ENCODE assay signal across 18 mouse cellular contexts in genomic region chr13:45387231-45387630, GRCm38 (mm10). TPM values are rescaled to one million over a fixed set of nuclear protein-coding genes. Genes with fewer than 3 reads are reported as not detected.
A peak's percentile ranks its signal among the peaks of the same experiment; 100 is the strongest.
DNase-seq lines count a peak whose midpoint lies in the region; ATAC-seq and TF ChIP-seq lines count a peak whose summit lies in the region.
"Had no signal": no experiment of that assay in that cellular context is flagged by ENCODE, and none has a peak within 500 bp of the region (broad histone marks: within the 10 kb centered on the region; RNA-seq: fewer than 3 reads in every experiment).

No protein-coding gene starts in this region.

- H3K4me2 ChIP-seq in forebrain, postnatal 0 days (ENCODE audit: low read depth), result no peak overlapping the region
- H3K4me2 ChIP-seq in forebrain, embryonic 12.5 days, result no peak overlapping the region
- H3K4me2 ChIP-seq in liver, embryonic 14.5 days (ENCODE audit: low read depth), result no peak overlapping the region
- no peak overlapping the region for H3K4me2 ChIP-seq in liver, embryonic 12.5 days
- H3K4me2 ChIP-seq: hindbrain, embryonic 12.5 days; liver, embryonic 13.5 days; midbrain, embryonic 11.5 days had no signal

- no peak overlapping the region for H3K9ac ChIP-seq in forebrain, postnatal 0 days
- no peak overlapping the region for H3K9ac ChIP-seq in forebrain, embryonic 12.5 days
- no peak overlapping the region for H3K9ac ChIP-seq in liver, embryonic 14.5 days (replicated peaks)
- no peak overlapping the region for H3K9ac ChIP-seq in liver, embryonic 12.5 days
- no peak overlapping the region for H3K9ac ChIP-seq in MEL (ENCODE audit: control insufficient read depth, low read depth, low read length, poor library complexity, severe bottlenecking)
- H3K9ac ChIP-seq: hindbrain, embryonic 12.5 days; liver, embryonic 13.5 days had no signal

- H3K27ac ChIP-seq in forebrain, postnatal 0 days (ENCODE audit: low read depth, low read length), result no peak overlapping the region
- H3K27ac ChIP-seq in forebrain, embryonic 12.5 days, result no peak overlapping the region
- no peak overlapping the region for H3K27ac ChIP-seq in liver, embryonic 14.5 days
- no peak overlapping the region for H3K27ac ChIP-seq in liver, embryonic 12.5 days
- no peak overlapping the region for H3K27ac ChIP-seq in MEL (ENCODE audit: control insufficient read depth, low read depth, low read length)
- no peak overlapping the region for H3K27ac ChIP-seq in limb, embryonic 10.5 days
- H3K27ac ChIP-seq: hindbrain, embryonic 12.5 days; liver, embryonic 13.5 days had no signal

- no peaks in the 10 kb centered on the region for H3K36me3 ChIP-seq in forebrain, postnatal 0 days (ENCODE audit: insufficient read depth)
- H3K36me3 ChIP-seq in forebrain, embryonic 12.5 days (replicated peaks), result no peaks in the 10 kb centered on the region
- H3K36me3 ChIP-seq in liver, embryonic 14.5 days (replicated peaks; ENCODE audit: control insufficient read depth, insufficient read depth, low read depth), result peaks cover 9% of the 10 kb centered on the region
- H3K36me3 ChIP-seq in liver, embryonic 12.5 days, result peaks cover 4% of the 10 kb centered on the region
- H3K36me3 ChIP-seq in MEL (ENCODE audit: control insufficient read depth in 1 of 2, insufficient read depth in 2 of 2, low read length in 2 of 2), result peaks cover 0 to 7% of the 10 kb centered on the region in 2 experiments; a peak in 2 of 4 replicates
- H3K36me3 ChIP-seq in limb, embryonic 10.5 days, result no peaks in the 10 kb centered on the region; the same call in 1 of the 2 replicates
- H3K36me3 ChIP-seq: hindbrain, embryonic 12.5 days had no signal

- H3K4me1 ChIP-seq in forebrain, postnatal 0 days (ENCODE audit: insufficient read depth), result peaks cover 17% of the 10 kb centered on the region; the same call in 1 of the 2 replicates
- H3K4me1 ChIP-seq in forebrain, embryonic 12.5 days, result peaks cover 14% of the 10 kb centered on the region
- H3K4me1 ChIP-seq in liver, embryonic 14.5 days (replicated peaks; ENCODE audit: control insufficient read depth in 2 of 2, insufficient read depth in 2 of 2, low read length in 1 of 2), result peaks cover 17 to 30% of the 10 kb centered on the region in 2 experiments
- H3K4me1 ChIP-seq in liver, embryonic 12.5 days, result peaks cover 53% of the 10 kb centered on the region
- H3K4me1 ChIP-seq in MEL (ENCODE audit: control insufficient read depth in 1 of 2, insufficient read depth in 2 of 2, low read length in 2 of 2), result peaks cover 2 to 7% of the 10 kb centered on the region in 2 experiments; a peak in 3 of 4 replicates
- peaks cover 32% of the 10 kb centered on the region for H3K4me1 ChIP-seq in limb, embryonic 10.5 days

- peak; percentile 57 for TF ChIP-seq CTCF in forebrain, postnatal 0 days (IDR thresholded peaks at IDR 0.05; ENCODE audit: low read depth)
- TF ChIP-seq CTCF in liver, embryonic 14.5 days (IDR thresholded peaks at IDR 0.05; ENCODE audit: low read depth), result peak; percentile 65
- no peak for TF ChIP-seq CTCF in MEL (IDR thresholded peaks at IDR 0.05 in 2 of 3, conservative IDR thresholded peaks at IDR 0.05 in 1 of 3; ENCODE audit: control insufficient read depth in 1 of 3, insufficient read depth in 1 of 3, low read depth in 2 of 3, low read length in 3 of 3, poor library complexity in 1 of 3, severe bottlenecking in 1 of 3)

- TF ChIP-seq RAD21 in MEL (IDR thresholded peaks at IDR 0.05; ENCODE audit: low read depth, low read length), result no peak

- ATAC-seq in forebrain, postnatal 0 days, result no peak
- ATAC-seq in forebrain, embryonic 12.5 days (ENCODE audit: low FRiP score), result no peak
- no peak for ATAC-seq in liver, embryonic 14.5 days (ENCODE audit: insufficient read depth)
- no peak for ATAC-seq in liver, embryonic 12.5 days
- ATAC-seq: forebrain, embryonic 14.5 days had no signal

- H3K4me3 ChIP-seq in forebrain, postnatal 0 days (ENCODE audit: low read depth, low read length), result no peak overlapping the region
- no peak overlapping the region for H3K4me3 ChIP-seq in forebrain, embryonic 12.5 days (replicated peaks)
- no peak overlapping the region for H3K4me3 ChIP-seq in liver, embryonic 14.5 days (ENCODE audit: insufficient read depth in 1 of 2, low read depth in 2 of 2, low read length in 2 of 2)
- no peak overlapping the region for H3K4me3 ChIP-seq in liver, embryonic 12.5 days
- H3K4me3 ChIP-seq in MEL (ENCODE audit: control insufficient read depth in 1 of 2, insufficient read depth in 1 of 2, low read depth in 2 of 2, low read length in 2 of 2), result no peak overlapping the region
- H3K4me3 ChIP-seq in limb, embryonic 10.5 days, result no peak overlapping the region
- H3K4me3 ChIP-seq: hindbrain, embryonic 12.5 days; liver, embryonic 13.5 days had no signal

- 96% methylated on average over 4 of the region's 4 CpGs for WGBS in forebrain, postnatal 0 days
- 95% methylated on average over 4 of the region's 4 CpGs for WGBS in forebrain, embryonic 12.5 days
- 90% methylated on average over 4 of the region's 4 CpGs for WGBS in liver, embryonic 14.5 days (ENCODE audit: insufficient replicate concordance)
- WGBS in liver, embryonic 12.5 days (ENCODE audit: insufficient replicate concordance), result 94% methylated on average over 4 of the region's 4 CpGs
- WGBS in limb, embryonic 10.5 days, result 96% methylated on average over 4 of the region's 4 CpGs

- DNase-seq in forebrain, postnatal 0 days, result no peak
- no peak for DNase-seq in liver, embryonic 14.5 days (ENCODE audit: low read depth in 3 of 3, low spot score in 3 of 3)
- no peak for DNase-seq in MEL (ENCODE audit: low read depth, low spot score)
- peak; percentile 16 for DNase-seq in limb, embryonic 10.5 days (ENCODE audit: low spot score)
- DNase-seq in right cerebral cortex, adult 2 months (ENCODE audit: low spot score in 2 of 2), result no peak
- DNase-seq in ovary, adult 18-20 months (ENCODE audit: low spot score), result no peak
- DNase-seq: cerebellum, postnatal 10 days; kidney, adult 9 months; left cerebral cortex, postnatal 4 days; liver, embryonic 13.5 days; lung, postnatal 36 days; right cerebral cortex, adult 18-20 months; thymus, adult 2 months had no signal

- no peak for TF ChIP-seq EP300 in liver, embryonic 14.5 days (IDR thresholded peaks at IDR 0.05; ENCODE audit: low read depth)
- no peak for TF ChIP-seq EP300 in MEL (IDR thresholded peaks at IDR 0.05; ENCODE audit: low read depth in 1 of 2, low read length in 2 of 2)

- TF ChIP-seq POLR2A in MEL (IDR thresholded peaks at IDR 0.05; ENCODE audit: control insufficient read depth in 1 of 2, insufficient read depth in 1 of 2, low read depth in 1 of 2, low read length in 2 of 2, poor library complexity in 1 of 2), result no peak

- peaks cover 6% of the 10 kb centered on the region; the same call in 1 of the 2 replicates for H3K79me2 ChIP-seq in MEL (ENCODE audit: control insufficient read depth, insufficient read depth, low read length, poor library complexity)

- H3K9me3 ChIP-seq in forebrain, postnatal 0 days (ENCODE audit: low read length), result no peaks in the 10 kb centered on the region
- H3K9me3 ChIP-seq in forebrain, embryonic 12.5 days, result no peaks in the 10 kb centered on the region
- no peaks in the 10 kb centered on the region for H3K9me3 ChIP-seq in liver, embryonic 14.5 days (ENCODE audit: control insufficient read depth, low read length)
- H3K9me3 ChIP-seq in liver, embryonic 12.5 days (replicated peaks), result no peaks in the 10 kb centered on the region
- H3K9me3 ChIP-seq in MEL (replicated peaks; ENCODE audit: insufficient read depth, low read length), result no peaks in the 10 kb centered on the region
- no peaks in the 10 kb centered on the region for H3K9me3 ChIP-seq in limb, embryonic 10.5 days (replicated peaks)
- H3K9me3 ChIP-seq: hindbrain, embryonic 12.5 days; liver, embryonic 13.5 days had no signal

- no peaks in the 10 kb centered on the region; the same call in none of the 2 replicates for H3K27me3 ChIP-seq in forebrain, postnatal 0 days (ENCODE audit: insufficient read depth, low read length)
- H3K27me3 ChIP-seq in forebrain, embryonic 12.5 days, result peaks cover 17% of the 10 kb centered on the region
- H3K27me3 ChIP-seq in liver, embryonic 14.5 days (ENCODE audit: control insufficient read depth, insufficient read depth, low read length), result no peaks in the 10 kb centered on the region; the same call in 1 of the 2 replicates
- H3K27me3 ChIP-seq in liver, embryonic 12.5 days (replicated peaks), result peaks cover 22% of the 10 kb centered on the region
- H3K27me3 ChIP-seq in MEL (ENCODE audit: control insufficient read depth in 1 of 2, insufficient read depth in 2 of 2, low read length in 2 of 2), result no peaks in the 10 kb centered on the region
- H3K27me3 ChIP-seq in limb, embryonic 10.5 days (ENCODE audit: low read depth, poor library complexity, severe bottlenecking), result 0 out of 2 replicates have a peak, but pooled peaks cover 6% of the 10 kb centered on the region
- H3K27me3 ChIP-seq: hindbrain, embryonic 12.5 days had no signal

TF ChIP-seq in MEL, 35 proteins besides CTCF, POLR2A, EP300 and RAD21:
- TF ChIP-seq MAX (IDR thresholded peaks at IDR 0.05; ENCODE audit: low read length), result no peak
- peak; percentile 28; the same call in 1 of the 2 replicates for TF ChIP-seq POLR2AphosphoS5 (IDR thresholded peaks at IDR 0.05; ENCODE audit: borderline replicate concordance, low read depth, low read length)

RNA-seq across cellular contexts. Expression of gene Mylip, which starts 2.3 kb away (rescaled TPM):
- total RNA-seq in forebrain, postnatal 0 days (2014; rRNA removed), result 15.6 and 17.9 TPM in 2 replicates
- 1.7 and 3.8 TPM in 2 replicates for polyA plus RNA-seq in forebrain, postnatal 0 days (2015; fragmentation: Nextera tagmentation; extraction: Ambion mirVana)
- polyA plus RNA-seq in forebrain, embryonic 12.5 days (2016; fragmentation: Nextera tagmentation; extraction: Ambion mirVana), result 5.3 and 6.8 TPM in 2 replicates
- polyA plus RNA-seq in liver, embryonic 14.5 days (2012; rRNA removed), result 6.6 and 8.2 TPM in 2 replicates
- 3.2 and 3.3 TPM in 2 replicates for polyA plus RNA-seq in liver, embryonic 14.5 days (2014; fragmentation: Nextera tagmentation; extraction: Ambion mirVana)
- 7.0 and 7.6 TPM in 2 replicates for polyA plus RNA-seq in liver, embryonic 12.5 days (2016; fragmentation: Nextera tagmentation; extraction: Ambion mirVana)
- 1.4 and 1.8 TPM in 2 replicates for total RNA-seq in MEL (2012; rRNA removed)
- 1 to 10 TPM in 1 of 2 experiments, not detected in 1; 7.6 TPM for polyA plus RNA-seq in MEL (2012; ENCODE audit: insufficient read depth in 1 of 2, insufficient read length in 2 of 2, low read depth in 1 of 2, low replicate concordance in 2 of 2, missing spikeins in 1 of 2)
- polyA plus RNA-seq in limb, embryonic 10.5 days (2016; fragmentation: Nextera tagmentation; extraction: Ambion mirVana), result 10.0 and 17.1 TPM in 2 replicates

Comparison
In these comparisons a context has a peak if more than half of its experiments do, and no peak if none do; other contexts are left out.
1. CTCF ChIP-seq: peak in forebrain, postnatal 0 days (single experiment) and liver, embryonic 14.5 days (single experiment); none in MEL (0 of 3).